In genomic region chr11:58323570-58324340, GRCm38 (mm10) we compare ENCODE assay signal across 8 mouse cellular contexts. TPM values are rescaled to one million over a fixed set of nuclear protein-coding genes. Genes with fewer than 3 reads are reported as not detected.
DNase-seq lines count a peak whose midpoint lies in the region; ATAC-seq and TF ChIP-seq lines count a peak whose summit lies in the region.

No protein-coding gene starts in this region.

- 0 out of 2 replicates have a peak, but pooled peaks cover 6% of the 10 kb centered on the region for H3K9me3 ChIP-seq in limb, embryonic 12.5 days

- no peak for ATAC-seq in limb, embryonic 12.5 days (ENCODE audit: insufficient number of reproducible peaks, insufficient read depth, low FRiP score, low TSS enrichment, low read depth)

- DNase-seq in adrenal gland, postnatal 10 days = peak; percentile 15
- DNase-seq in adrenal gland, postnatal 4 days (ENCODE audit: low spot score in 2 of 2) = no peak
- no peak for DNase-seq in testis, postnatal 14 days (ENCODE audit: low spot score)
- DNase-seq in thymus, postnatal 0 days (ENCODE audit: low spot score) = no peak
- DNase-seq in frontal cortex, postnatal 36 days (ENCODE audit: low spot score in 2 of 2) = no peak

- no peaks in the 10 kb centered on the region for H3K27me3 ChIP-seq in testis, adult 2 months (ENCODE audit: control insufficient read depth, insufficient read depth, low read length)
- H3K27me3 ChIP-seq in limb, embryonic 12.5 days = no peaks in the 10 kb centered on the region

- H3K4me3 ChIP-seq in testis, adult 2 months (ENCODE audit: control insufficient read depth, low read depth, low read length) = peak overlapping the region; percentile 94
- peak overlapping the region; percentile 79 for H3K4me3 ChIP-seq in limb, embryonic 12.5 days (replicated peaks)
- H3K4me3 ChIP-seq in olfactory bulb, adult 2 months (ENCODE audit: insufficient read depth, low read depth, low read length) = peak overlapping the region; percentile 88

- peaks cover 3% of the 10 kb centered on the region for H3K4me1 ChIP-seq in testis, adult 2 months (ENCODE audit: control insufficient read depth, insufficient read depth, low read length)
- peaks cover 23% of the 10 kb centered on the region for H3K4me1 ChIP-seq in limb, embryonic 12.5 days (replicated peaks)
- H3K4me1 ChIP-seq in olfactory bulb, adult 2 months (ENCODE audit: control insufficient read depth, insufficient read depth, low read length) = peaks cover 4% of the 10 kb centered on the region; the same call in 1 of the 2 replicates

- peak overlapping the region; percentile 83 for H3K4me2 ChIP-seq in limb, embryonic 12.5 days

- no peak for TF ChIP-seq CTCF in testis, adult 2 months (IDR thresholded peaks at IDR 0.05; ENCODE audit: control insufficient read depth, insufficient read depth, insufficient replicate concordance, low read depth, low read length)
- TF ChIP-seq CTCF in olfactory bulb, adult 2 months (IDR thresholded peaks at IDR 0.05; ENCODE audit: insufficient read depth, low read depth, low read length) = no peak

- WGBS in limb, embryonic 12.5 days = 10% methylated on average over 24 of the region's 24 CpGs
- 9% methylated on average over 24 of the region's 24 CpGs for WGBS in olfactory bulb, adult 2 months

- no peaks in the 10 kb centered on the region for H3K36me3 ChIP-seq in testis, adult 2 months (ENCODE audit: control insufficient read depth, insufficient read depth, low read length)
- peaks cover 29% of the 10 kb centered on the region for H3K36me3 ChIP-seq in limb, embryonic 12.5 days

- no peak for TF ChIP-seq POLR2A in testis, adult 2 months (IDR thresholded peaks at IDR 0.05; ENCODE audit: control insufficient read depth, low read depth, low read length)
- TF ChIP-seq POLR2A in olfactory bulb, adult 2 months (IDR thresholded peaks at IDR 0.05; ENCODE audit: insufficient read depth, low read depth, low read length) = no peak

- H3K9ac ChIP-seq in limb, embryonic 12.5 days (replicated peaks) = peak overlapping the region; percentile 85

- H3K27ac ChIP-seq in testis, adult 2 months (ENCODE audit: control insufficient read depth, insufficient read depth, low read depth, low read length) = peak overlapping the region; percentile 84
- peak overlapping the region; percentile 96 for H3K27ac ChIP-seq in limb, embryonic 12.5 days
- peak overlapping the region; percentile 79 for H3K27ac ChIP-seq in olfactory bulb, adult 2 months (ENCODE audit: insufficient read depth, low read depth, low read length)

RNA-seq across cellular contexts. Expression of gene Zfp672, which starts 6.4 kb away (rescaled TPM):
- 10 to 100 TPM; 50.9 to 60.2 TPM for total RNA-seq in adrenal gland, postnatal 10 days (2021)
- total RNA-seq in adrenal gland, postnatal 4 days (2021) = 10 to 100 TPM; 45.8 to 49.7 TPM
- 43.7 and 48.9 TPM in 2 replicates for polyA plus RNA-seq in testis, adult 2 months (2012; rRNA removed)
- 32.1 and 32.3 TPM in 2 replicates for polyA plus RNA-seq in limb, embryonic 12.5 days (2016; fragmentation: Nextera tagmentation; extraction: Ambion mirVana)
- polyA plus RNA-seq in olfactory bulb, adult 2 months (2012; ENCODE audit: insufficient read depth, insufficient read length, low replicate concordance, missing spikeins) = not detected in 2 replicates
- 59.2 and 72.2 TPM in 2 replicates for polyA plus RNA-seq in thymus, postnatal 0 days (2015; fragmentation: Nextera tagmentation; extraction: Ambion mirVana)

RNA-seq across cellular contexts. Expression of gene Sh3bp5l, which starts 6.8 kb away (rescaled TPM):
- 10 to 100 TPM; 36.6 to 46.1 TPM for total RNA-seq in adrenal gland, postnatal 10 days (2021)
- total RNA-seq in adrenal gland, postnatal 4 days (2021) = 10 to 100 TPM; 47.4 to 54.1 TPM
- polyA plus RNA-seq in testis, adult 2 months (2012; rRNA removed) = 8.6 and 9.5 TPM in 2 replicates
- polyA plus RNA-seq in limb, embryonic 12.5 days (2016; fragmentation: Nextera tagmentation; extraction: Ambion mirVana) = 39.0 and 39.8 TPM in 2 replicates
- polyA plus RNA-seq in olfactory bulb, adult 2 months (2012; ENCODE audit: insufficient read depth, insufficient read length, low replicate concordance, missing spikeins) = not detected in 2 replicates
- polyA plus RNA-seq in thymus, postnatal 0 days (2015; fragmentation: Nextera tagmentation; extraction: Ambion mirVana) = 29.2 and 30.4 TPM in 2 replicates

RNA-seq across cellular contexts. Expression of gene Zfp692, which starts 16.9 kb away (rescaled TPM):
- total RNA-seq in adrenal gland, postnatal 10 days (2021) = 10 to 100 TPM in 1 of 2 experiments, 1 to 10 TPM in 1; 6.9 to 13.1 TPM
- total RNA-seq in adrenal gland, postnatal 4 days (2021) = 10 to 100 TPM; 13.4 to 15.0 TPM
- polyA plus RNA-seq in testis, adult 2 months (2012; rRNA removed) = 11.2 and 14.0 TPM in 2 replicates
- 28.0 and 29.2 TPM in 2 replicates for polyA plus RNA-seq in limb, embryonic 12.5 days (2016; fragmentation: Nextera tagmentation; extraction: Ambion mirVana)
- polyA plus RNA-seq in olfactory bulb, adult 2 months (2012; ENCODE audit: insufficient read depth, insufficient read length, low replicate concordance, missing spikeins) = not detected in 2 replicates
- 12.8 and 14.1 TPM in 2 replicates for polyA plus RNA-seq in thymus, postnatal 0 days (2015; fragmentation: Nextera tagmentation; extraction: Ambion mirVana)

RNA-seq across cellular contexts. Expression of gene 4930438A08Rik, which starts 49.2 kb away (rescaled TPM):
- under 1 TPM; 0.21 to 0.36 TPM for total RNA-seq in adrenal gland, postnatal 10 days (2021)
- total RNA-seq in adrenal gland, postnatal 4 days (2021) = under 1 TPM; 0.28 to 0.85 TPM
- polyA plus RNA-seq in testis, adult 2 months (2012; rRNA removed) = 0.13 and 0.75 TPM in 2 replicates
- not detected in 2 replicates for polyA plus RNA-seq in limb, embryonic 12.5 days (2016; fragmentation: Nextera tagmentation; extraction: Ambion mirVana)
- polyA plus RNA-seq in olfactory bulb, adult 2 months (2012; ENCODE audit: insufficient read depth, insufficient read length, low replicate concordance, missing spikeins) = not detected in 2 replicates
- 0.08 and 0.09 TPM in 2 replicates for polyA plus RNA-seq in thymus, postnatal 0 days (2015; fragmentation: Nextera tagmentation; extraction: Ambion mirVana)

RNA-seq across cellular contexts. Expression of gene Lypd8, which starts 55.1 kb away (rescaled TPM):
- not detected for total RNA-seq in adrenal gland, postnatal 10 days (2021)
- total RNA-seq in adrenal gland, postnatal 4 days (2021) = not detected
- polyA plus RNA-seq in testis, adult 2 months (2012; rRNA removed) = 4.0 and 4.3 TPM in 2 replicates
- not detected in 2 replicates for polyA plus RNA-seq in limb, embryonic 12.5 days (2016; fragmentation: Nextera tagmentation; extraction: Ambion mirVana)
- not detected in 2 replicates for polyA plus RNA-seq in olfactory bulb, adult 2 months (2012; ENCODE audit: insufficient read depth, insufficient read length, low replicate concordance, missing spikeins)
- polyA plus RNA-seq in thymus, postnatal 0 days (2015; fragmentation: Nextera tagmentation; extraction: Ambion mirVana) = 1.6 and 2.1 TPM in 2 replicates
